Mouse (Mus musculus) heart, adult 2 months (tissue): ENCODE measurements around the gene Dnajb1. TPM values are rescaled to one million over a fixed set of nuclear protein-coding genes. Genes with fewer than 3 reads are reported as not detected.

Experiments used
- DNase-seq, 2 experiments: peaks; one replicate each; pipeline ENCODE4 v3.0.0; 2021
- H3K27ac ChIP-seq: fragments of 200-600 bp; 2 replicates; pipeline ENCODE4 v1.8.1; 2022
- H3K27me3 ChIP-seq: fragments of 200-500 bp; 2 replicates; pipeline ENCODE4 v1.6.1; 2012; ENCODE audit warnings: mild to moderate bottlenecking, low read length, inconsistent platforms, mixed read lengths; ENCODE audit not compliant: control insufficient read depth, insufficient read depth
- H3K36me3 ChIP-seq: fragments of 200-500 bp; 2 replicates; pipeline ENCODE4 v1.6.1; 2012; ENCODE audit warnings: low read length, inconsistent platforms; ENCODE audit not compliant: control insufficient read depth, insufficient read depth
- H3K4me1 ChIP-seq: fragments of 200-500 bp; 2 replicates; pipeline ENCODE4 v1.6.1; 2011; ENCODE audit warnings: low read length; ENCODE audit not compliant: control insufficient read depth, insufficient read depth
- H3K4me3 ChIP-seq: fragments of 200-600 bp; 2 replicates; pipeline ENCODE4 v1.8.1; 2022
- H3K79me2 ChIP-seq: fragments of 200-500 bp; replicated peaks from 2 replicates; pipeline ENCODE4 v1.6.1; 2012; ENCODE audit warnings: mild to moderate bottlenecking, inconsistent platforms, low read length, moderate library complexity, mixed read lengths; ENCODE audit not compliant: control insufficient read depth, insufficient read depth
- H3K9ac ChIP-seq: fragments of 200-500 bp; 2 replicates; pipeline ENCODE4 v1.6.1; 2012; ENCODE audit warnings: low read depth, mild to moderate bottlenecking, control low read depth, inconsistent platforms, low read length, mixed read lengths
- CTCF ChIP-seq: fragments of 200-600 bp; IDR thresholded peaks from 2 replicates; pipeline ENCODE4 v1.8.1; 2022; ENCODE audit warnings: antibody characterized with exemption, mild to moderate bottlenecking, moderate library complexity
- EP300 ChIP-seq: fragments of 200-500 bp; IDR thresholded peaks from 2 replicates; pipeline ENCODE4 v1.6.1; 2011; ENCODE audit warnings: low read depth, low read length, control low read depth; ENCODE audit not compliant: insufficient read depth
- POLR2A ChIP-seq: fragments of 200-500 bp; IDR thresholded peaks from 2 replicates; pipeline ENCODE4 v1.6.1; 2011; ENCODE audit warnings: mild to moderate bottlenecking, low read depth, low read length, control low read depth; ENCODE audit not compliant: insufficient read depth
- WGBS: fragments of 180-500 bp; shearing (Covaris S2); methylation state at CpG from one replicate; pipeline ENCODE4 v1.1.7; 2018; 5-methylcytosine and 5-hydroxymethylcytosine counted together
- intact Hi-C: fragments of 180-260 bp; cut with DNase I; formaldehyde crosslinking; loops from one replicate; pipeline ENCODE4 v1.15.1; 2025
- polyA plus RNA-seq: library from polyadenylated mRNA; depleted of rRNA; stranded (reverse); fragments of >200 nt; gene quantifications from 2 replicates; pipeline ENCODE4 v1.2.3, GENCODE M21; 2012
- total RNA-seq, 2 experiments: library from RNA; stranded (reverse); gene quantifications; 2 replicates each; pipeline ENCODE4 v1.2.3; 2021

Dnajb1 gene
- total and polyA plus RNA-seq, 3 experiments: 11.3 to 16.8 (median 13.4) TPM

- Histone ChIP-seq H3K36me3 (peaks cover 4% of the 10 kb centered on the region), H3K27me3 (no peaks in the 10 kb centered on the region), H3K4me3 (no peak overlapping the region), H3K4me1 (peaks cover 7% of the 10 kb centered on the region), H3K27ac (no peak overlapping the region), H3K79me2 (peaks cover 7% of the 10 kb centered on the region; the same call in 1 of the 2 replicates), H3K9ac (no peak overlapping the region)
- TF ChIP-seq POLR2A: no peak
- no peak for TF ChIP-seq EP300
- TF ChIP-seq CTCF: no peak
- WGBS: 84% methylated on average over 5 of the region's 5 CpGs
- no peak for DNase-seq
- intact Hi-C loops: no loop called here
These were observed 19.1 kb upstream of the Dnajb1 start for GRCm38 (mm10) chr8:83588886-83589285.

- 85% methylated on average over 7 of the region's 7 CpGs for WGBS
These were observed 17.4 kb upstream of the Dnajb1 start for GRCm38 (mm10) chr8:83590488-83591023.

DNA sequence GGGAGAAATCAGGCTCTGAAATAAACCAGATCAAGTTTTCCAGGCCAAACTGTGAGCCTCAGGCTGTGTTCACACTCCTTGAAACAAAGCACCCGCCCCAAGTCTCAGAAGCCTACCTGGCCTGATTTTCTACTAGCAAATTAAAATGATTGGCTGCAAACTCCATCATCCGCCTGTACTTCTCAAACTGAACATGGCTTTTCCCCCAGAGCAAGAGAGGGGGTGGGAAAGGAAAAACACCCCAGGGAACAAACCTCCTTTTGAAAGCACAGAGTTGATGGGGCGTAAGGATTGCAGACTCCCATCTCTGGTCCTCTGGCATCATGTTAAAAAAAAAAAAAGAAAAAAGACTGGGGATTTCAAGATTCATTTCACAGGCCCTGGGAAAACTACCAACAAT is 15.3 kb upstream of the Dnajb1 start:
- Histone ChIP-seq H3K27me3 (no peaks in the 10 kb centered on the region), H3K4me1 (peaks cover 2% of the 10 kb centered on the region; the same call in 1 of the 2 replicates), H3K27ac (no peak overlapping the region), H3K79me2 (peaks cover 1% of the 10 kb centered on the region; the same call in 1 of the 2 replicates), H3K4me3 (no peak overlapping the region), H3K36me3 (peaks cover 4% of the 10 kb centered on the region), H3K9ac (no peak overlapping the region)
- TF ChIP-seq EP300 (no peak), CTCF (no peak), POLR2A (no peak)
- WGBS: 78% methylated on average over 3 of the region's 3 CpGs
- intact Hi-C loops: loop anchor here (2.0 to 5.0 kb wide), 2 partner anchors 20 to 260 kb away; partner anchors contain the start of gene Elmod2
- DNase-seq: no peak

More at GRCm38 (mm10) chr8:83590488-83591023, 17.4 kb upstream of the Dnajb1 start:
- Histone ChIP-seq H3K27ac (no peak overlapping the region), H3K9ac (no peak overlapping the region), H3K36me3 (peaks cover 4% of the 10 kb centered on the region), H3K4me1 (peaks cover 2% of the 10 kb centered on the region; the same call in 1 of the 2 replicates), H3K79me2 (peaks cover 1% of the 10 kb centered on the region; the same call in 1 of the 2 replicates), H3K4me3 (no peak overlapping the region), H3K27me3 (no peaks in the 10 kb centered on the region)
- DNase-seq: no peak
- intact Hi-C loops: loop anchor here (5.0 kb wide), 1 partner anchor 258 kb away; the partner anchor contains the start of gene Elmod2
- TF ChIP-seq POLR2A: no peak
- TF ChIP-seq CTCF: peak; percentile 45
- no peak for TF ChIP-seq EP300

GRCm38 (mm10) chr8:83593325-83594166 is 14.4 kb upstream of the Dnajb1 start:
- H3K4me1 ChIP-seq: no peaks in the 10 kb centered on the region; the same call in 1 of the 2 replicates
- peak overlapping the region; percentile 87 for H3K9ac ChIP-seq
- H3K27me3 ChIP-seq: no peaks in the 10 kb centered on the region
- H3K36me3 ChIP-seq: peaks cover 4% of the 10 kb centered on the region
- WGBS: 4% methylated on average over 22 of the region's 22 CpGs
- peak overlapping the region; percentile 61 for H3K4me3 ChIP-seq
- H3K79me2 ChIP-seq: 0 out of 2 replicates have a peak, but pooled peaks cover 1% of the 10 kb centered on the region
- DNase-seq: no peak
- intact Hi-C loops: loop anchor here (1.0 to 5.0 kb wide), 3 partner anchors 14 to 261 kb away; partner anchors contain the start of genes Elmod2 and Tecr
- H3K27ac ChIP-seq: peak overlapping the region; percentile 67
- TF ChIP-seq EP300 (no peak), POLR2A (no peak), CTCF (no peak)

GRCm38 (mm10) chr8:83594167-83595049 is 13.6 kb upstream of the Dnajb1 start:
- Histone ChIP-seq H3K79me2 (0 out of 2 replicates have a peak, but pooled peaks cover 1% of the 10 kb centered on the region), H3K4me1 (no peaks in the 10 kb centered on the region; the same call in 1 of the 2 replicates), H3K27me3 (no peaks in the 10 kb centered on the region), H3K27ac (peak overlapping the region; percentile 67), H3K4me3 (peak overlapping the region; percentile 61), H3K9ac (peak overlapping the region; percentile 87), H3K36me3 (peaks cover 4% of the 10 kb centered on the region; the same call in 1 of the 2 replicates)
- TF ChIP-seq EP300 (peak; percentile 58; the same call in 1 of the 2 replicates), CTCF (no peak), POLR2A (peak; percentile 78)
- DNase-seq: peak; percentile 92 to 97
- intact Hi-C loops: loop anchor here (1.0 to 5.0 kb wide), 2 partner anchors 13 to 262 kb away; partner anchors contain the start of genes Elmod2 and Tecr
- WGBS: under 1% methylated on average over 43 of the region's 43 CpGs
